Mouse (Mus musculus) neural tube, embryonic 14.5 days (tissue): ENCODE results near the gene Vmn2r28. TPM values are rescaled to one million over a fixed set of nuclear protein-coding genes. Genes with fewer than 3 reads are reported as not detected.
"Not testable (repeated sequence)": the region's sequence is repeated elsewhere in the genome, so short reads cannot be mapped to it uniquely, and the experiment has no call there.

Source experiments
- ATAC-seq: fragments of 200-750 bp; cut with Nextera tagmentation; 2 replicates; pipeline ENCODE4 v1.8.0; 2017; ENCODE audit warnings: low read depth, mild to moderate bottlenecking, moderate TSS enrichment, moderate library complexity
- H3K27ac ChIP-seq: fragments of 300-500 bp; sonication (generic); 2 replicates; pipeline ENCODE4 v1.5.1; 2014; ENCODE audit warnings: low read depth, mild to moderate bottlenecking, control low read depth, low read length, moderate library complexity, mixed read lengths
- H3K27me3 ChIP-seq: fragments of 300-500 bp; sonication (generic); 2 replicates; pipeline ENCODE4 v1.6.1; 2014; ENCODE audit warnings: low read length; ENCODE audit not compliant: control insufficient read depth, insufficient read depth
- H3K36me3 ChIP-seq: fragments of 300-500 bp; sonication (generic); 2 replicates; pipeline ENCODE4 v1.6.1; 2014; ENCODE audit warnings: low read length, mixed read lengths; ENCODE audit not compliant: control insufficient read depth, insufficient read depth
- H3K4me1 ChIP-seq: fragments of 300-500 bp; sonication (generic); 2 replicates; pipeline ENCODE4 v1.6.1; 2014; ENCODE audit warnings: low read length; ENCODE audit not compliant: control insufficient read depth, insufficient read depth
- H3K4me2 ChIP-seq: fragments of 300-500 bp; sonication (generic); 2 replicates; pipeline ENCODE4 v1.6.1; 2014; ENCODE audit warnings: mild to moderate bottlenecking, low read depth, low read length, control low read depth
- H3K4me3 ChIP-seq: fragments of 300-500 bp; sonication (generic); 2 replicates; pipeline ENCODE4 v1.5.1; 2014; ENCODE audit warnings: low read depth, low read length, control low read depth, mixed read lengths
- H3K9ac ChIP-seq: fragments of 300-500 bp; sonication (generic); replicated peaks from 2 replicates; pipeline ENCODE4 v1.6.1; 2014; ENCODE audit warnings: low read depth, mild to moderate bottlenecking, control low read depth, low read length, mixed read lengths
- H3K9me3 ChIP-seq: fragments of 300-500 bp; sonication (generic); 2 replicates; pipeline ENCODE4 v1.6.1; 2016; ENCODE audit warnings: low read length; ENCODE audit not compliant: control insufficient read depth
- WGBS: fragments of 180-500 bp; shearing (Covaris S2); extraction: QIAGEN DNeasy Blood & Tissue Kit; methylation state at CpG from one replicate; pipeline ENCODE4 v1.1.7; 2014; 5-methylcytosine and 5-hydroxymethylcytosine counted together
- polyA plus RNA-seq: library from polyadenylated mRNA; unstranded; fragments of >200 nt; fragmentation: Nextera tagmentation; extraction: Ambion mirVana; gene quantifications from 2 replicates; pipeline ENCODE4 v1.2.1, GENCODE M21; 2014

Vmn2r28 gene
- not detected in 2 replicates for polyA plus RNA-seq

- not testable (repeated sequence) for H3K4me3 ChIP-seq, H3K36me3 ChIP-seq, H3K9ac ChIP-seq, H3K9me3 ChIP-seq, H3K4me1 ChIP-seq, H3K4me2 ChIP-seq, H3K27me3 ChIP-seq, H3K27ac ChIP-seq, ATAC-seq
These were observed at the start of gene Vmn2r28 for GRCm38 (mm10) chr7:5493856-5494255. Gene Vmn2r28 (minus strand): TSS chr7:5493956.

- not testable (repeated sequence) for H3K27me3 ChIP-seq, ATAC-seq, H3K4me3 ChIP-seq, H3K27ac ChIP-seq, H3K4me2 ChIP-seq, H3K9ac ChIP-seq, H3K9me3 ChIP-seq, H3K4me1 ChIP-seq, H3K36me3 ChIP-seq
- WGBS, result 62% methylated on average over 3 of the region's 3 CpGs
These were observed 47.1 kb upstream of the Vmn2r28 start for GRCm38 (mm10) chr7:5540770-5541436.

GRCm38 (mm10) chr7:5456674-5457073 is 37.1 kb downstream of the Vmn2r28 start, which contains the start of gene Vmn1r59:
Gene Vmn1r59 (minus strand): TSS chr7:5456774.
- Histone ChIP-seq H3K27ac (no peak within 1 kb of the TSS), H3K4me2 (no peak within 1 kb of the TSS), H3K9me3 (peaks cover 4% of the 10 kb centered on the region), H3K4me1 (no peaks in the 10 kb centered on the region), H3K36me3 (no peaks in the 10 kb centered on the region), H3K4me3 (no peak within 1 kb of the TSS), H3K27me3 (no peaks in the 10 kb centered on the region), H3K9ac (no peak within 1 kb of the TSS)
- ATAC-seq, result no peak

- 78% methylated on average over 3 of the region's 3 CpGs for WGBS
- H3K27me3 ChIP-seq, H3K36me3 ChIP-seq, H3K27ac ChIP-seq, H3K4me1 ChIP-seq, H3K4me3 ChIP-seq, H3K9ac ChIP-seq, ATAC-seq, H3K9me3 ChIP-seq, H3K4me2 ChIP-seq: not testable (repeated sequence)
These were observed 39.7 kb downstream of the Vmn2r28 start for GRCm38 (mm10) chr7:5454011-5454410.

- Histone ChIP-seq H3K27ac (no peak overlapping the region), H3K4me1 (no peaks in the 10 kb centered on the region), H3K9ac (no peak overlapping the region), H3K9me3 (no peaks in the 10 kb centered on the region; the same call in none of the 2 replicates), H3K4me3 (no peak overlapping the region), H3K36me3 (no peaks in the 10 kb centered on the region), H3K4me2 (no peak overlapping the region), H3K27me3 (no peaks in the 10 kb centered on the region)
- no peak for ATAC-seq
These were observed 45.1 kb downstream of the Vmn2r28 start for GRCm38 (mm10) chr7:5448627-5449026.

Other genes with a start within 250 kb of the Vmn2r28 start
- not detected in 2 replicates for gene Gm5065, start 143.4 kb downstream of the Vmn2r28 start, polyA plus RNA-seq
- gene Nlrp2, start 142.9 kb downstream of the Vmn2r28 start, polyA plus RNA-seq, result not detected in 2 replicates
- gene Vmn1r58, start 80.6 kb downstream of the Vmn2r28 start, polyA plus RNA-seq, result not detected in 2 replicates
- not detected in 2 replicates for gene Vmn1r59, start 37.2 kb downstream of the Vmn2r28 start, polyA plus RNA-seq
- gene Vmn1r60, start 53.4 kb upstream of the Vmn2r28 start, polyA plus RNA-seq, result not detected in 2 replicates
- not detected in 2 replicates for gene Vmn1r61, start 119.3 kb upstream of the Vmn2r28 start, polyA plus RNA-seq
- not detected in 2 replicates for gene Vmn1r62, start 179.7 kb upstream of the Vmn2r28 start, polyA plus RNA-seq